In genomic region chr15:79328058-79328938, GRCm38 (mm10) we compare ENCODE assay signal across 8 mouse cellular contexts. TPM values are rescaled to one million over a fixed set of nuclear protein-coding genes. Genes with fewer than 3 reads are reported as not detected.
DNase-seq lines count a peak whose midpoint lies in the region; ATAC-seq lines count a peak whose summit lies in the region.

Gene Pla2g6 (minus strand): TSS chr15:79328390.

- peak within 1 kb of the TSS; percentile 78 to 83 for H3K27ac ChIP-seq in heart, embryonic 14.5 days (replicated peaks in 1 of 2; ENCODE audit: control insufficient read depth in 1 of 2, insufficient read depth in 1 of 2, low read depth in 2 of 2, low read length in 2 of 2)
- peak within 1 kb of the TSS; percentile 91 for H3K27ac ChIP-seq in liver, embryonic 13.5 days
- peak within 1 kb of the TSS; percentile 99 for H3K27ac ChIP-seq in stomach, embryonic 16.5 days (ENCODE audit: low read length)

- 4% methylated on average over 45 of the region's 46 CpGs for WGBS in heart, embryonic 14.5 days
- WGBS in liver, embryonic 13.5 days (ENCODE audit: insufficient replicate concordance): 1% methylated on average over 46 of the region's 46 CpGs
- 1% methylated on average over 46 of the region's 46 CpGs for WGBS in stomach, embryonic 16.5 days

- peak; percentile 97 for DNase-seq in c-Kit-negative CD71-positive TER-119-positive erythroid progenitor cells, embryonic 14.5 days (ENCODE audit: low read depth, low spot score)
- DNase-seq in fibroblast of lung, adult 2 months (ENCODE audit: low read depth): peak; percentile 98
- DNase-seq in kidney, postnatal 14 days: peak; percentile 99
- DNase-seq in liver, embryonic 13.5 days: peak; percentile 99
- DNase-seq in neural tube, embryonic 10.5 days (ENCODE audit: extremely low spot score, low spot score): peak; percentile 100

- peaks cover 21 to 25% of the 10 kb centered on the region in 2 experiments for H3K4me1 ChIP-seq in heart, embryonic 14.5 days (ENCODE audit: control insufficient read depth in 2 of 2, insufficient read depth in 2 of 2, low read length in 2 of 2)
- peaks cover 64% of the 10 kb centered on the region for H3K4me1 ChIP-seq in liver, embryonic 13.5 days (replicated peaks)
- peaks cover 31% of the 10 kb centered on the region for H3K4me1 ChIP-seq in stomach, embryonic 16.5 days (ENCODE audit: control insufficient read depth, insufficient read depth, low read length)

- H3K9ac ChIP-seq in heart, embryonic 14.5 days (ENCODE audit: low read length): peak within 1 kb of the TSS; percentile 83
- H3K9ac ChIP-seq in liver, embryonic 13.5 days: peak within 1 kb of the TSS; percentile 89
- H3K9ac ChIP-seq in stomach, embryonic 16.5 days (ENCODE audit: low read length): peak within 1 kb of the TSS; percentile 79

- H3K4me2 ChIP-seq in heart, embryonic 14.5 days (ENCODE audit: low read length): peak within 1 kb of the TSS; percentile 93
- peak within 1 kb of the TSS; percentile 91 for H3K4me2 ChIP-seq in liver, embryonic 13.5 days
- peak within 1 kb of the TSS; percentile 90 for H3K4me2 ChIP-seq in stomach, embryonic 16.5 days (ENCODE audit: low read depth, low read length)

- H3K9me3 ChIP-seq in heart, embryonic 14.5 days (ENCODE audit: control insufficient read depth, low read length): no peaks in the 10 kb centered on the region
- no peaks in the 10 kb centered on the region for H3K9me3 ChIP-seq in liver, embryonic 13.5 days (replicated peaks)
- no peaks in the 10 kb centered on the region for H3K9me3 ChIP-seq in stomach, embryonic 16.5 days (replicated peaks; ENCODE audit: control insufficient read depth, low read length)

- H3K4me3 ChIP-seq in heart, embryonic 14.5 days (ENCODE audit: control insufficient read depth in 1 of 2, insufficient read depth in 1 of 2, low read depth in 1 of 2, low read length in 2 of 2): peak within 1 kb of the TSS; percentile 52 to 63
- peak within 1 kb of the TSS; percentile 70 for H3K4me3 ChIP-seq in liver, embryonic 13.5 days (replicated peaks)
- peak within 1 kb of the TSS; percentile 64 for H3K4me3 ChIP-seq in stomach, embryonic 16.5 days (replicated peaks; ENCODE audit: low read length)

- H3K27me3 ChIP-seq in heart, embryonic 14.5 days (ENCODE audit: control insufficient read depth, insufficient read depth, low read length): no peaks in the 10 kb centered on the region
- H3K27me3 ChIP-seq in liver, embryonic 13.5 days: no peaks in the 10 kb centered on the region
- H3K27me3 ChIP-seq in stomach, embryonic 16.5 days (ENCODE audit: control insufficient read depth, insufficient read depth, low read length): no peaks in the 10 kb centered on the region

- ATAC-seq in CD4-positive, CD25-positive, alpha-beta regulatory T cell, adult 4 months: peak; percentile 76
- ATAC-seq in heart, embryonic 14.5 days (ENCODE audit: insufficient number of reproducible peaks, insufficient read depth, low FRiP score, low read depth): peak; percentile 95
- peak; percentile 95 for ATAC-seq in liver, embryonic 13.5 days (ENCODE audit: low read depth)
- ATAC-seq in stomach, embryonic 16.5 days (ENCODE audit: insufficient read depth, low FRiP score): peak; percentile 96

- H3K36me3 ChIP-seq in heart, embryonic 14.5 days (ENCODE audit: control insufficient read depth, insufficient read depth, low read length): no peaks in the 10 kb centered on the region
- no peaks in the 10 kb centered on the region for H3K36me3 ChIP-seq in liver, embryonic 13.5 days
- no peaks in the 10 kb centered on the region for H3K36me3 ChIP-seq in stomach, embryonic 16.5 days (ENCODE audit: control insufficient read depth, insufficient read depth, low read length)

RNA-seq across cellular contexts. Expression of gene Pla2g6, which starts in this region (rescaled TPM):
- polyA plus RNA-seq in CD4-positive, CD25-positive, alpha-beta regulatory T cell, adult 4 months (2017; shearing (Covaris generic)): 10 to 100 TPM; 12.1 to 19.9 TPM
- 10.9 and 11.7 TPM in 2 replicates for polyA plus RNA-seq in heart, embryonic 14.5 days (2014; fragmentation: Nextera tagmentation; extraction: Ambion mirVana)
- polyA plus RNA-seq in liver, embryonic 13.5 days (2015; fragmentation: Nextera tagmentation; extraction: Ambion mirVana): 11.4 and 14.9 TPM in 2 replicates
- polyA plus RNA-seq in stomach, embryonic 16.5 days (2015; fragmentation: Nextera tagmentation; extraction: Ambion mirVana): 15.6 and 20.9 TPM in 2 replicates

Comparison
In these comparisons a context has a peak if more than half of its experiments do, and no peak if none do; other contexts are left out.
1. Peak in every context shown above with its lines: DNase-seq, ATAC-seq, H3K4me3 ChIP-seq and H3K27ac ChIP-seq.